Mouse (Mus musculus) megakaryocyte, embryonic 14.5 days (primary cell): ENCODE results near the gene Pard6b. TPM values are rescaled to one million over a fixed set of nuclear protein-coding genes. Genes with fewer than 3 reads are reported as not detected.
"Not testable (repeated sequence)": the region's sequence is repeated elsewhere in the genome, so short reads cannot be mapped to it uniquely, and the experiment has no call there.

Source experiments
- H3K27me3 ChIP-seq: replicated peaks from 2 replicates; pipeline ENCODE3; 2012; ENCODE audit warnings: inconsistent platforms
- H3K36me3 ChIP-seq: replicated peaks from 2 replicates; pipeline ENCODE3; 2012; ENCODE audit warnings: low read length, inconsistent platforms, mixed read lengths
- H3K4me1 ChIP-seq: 2 replicates; pipeline ENCODE4 v1.6.1; 2012; ENCODE audit warnings: inconsistent platforms
- H3K4me3 ChIP-seq: replicated peaks from 2 replicates; pipeline ENCODE3; 2012; ENCODE audit warnings: moderate library complexity, mild to moderate bottlenecking, inconsistent platforms
- H3K9me3 ChIP-seq: 2 replicates; pipeline ENCODE4 v1.6.1; 2012; ENCODE audit warnings: inconsistent platforms
- FLI1 ChIP-seq: IDR thresholded peaks from 2 replicates; pipeline ENCODE4 v1.6.1; 2012; ENCODE audit warnings: low read length, inconsistent platforms, mixed read lengths
- GATA1 ChIP-seq: IDR thresholded peaks from 3 replicates; pipeline ENCODE4 v1.6.1; 2012; ENCODE audit warnings: mixed read lengths, low read length, inconsistent platforms, borderline replicate concordance
- polyA plus RNA-seq: library from polyadenylated mRNA; stranded (reverse); fragments of >175 nt; gene quantifications from 2 replicates; pipeline ENCODE4 v1.2.3, GENCODE M21; 2012; ENCODE audit warnings: low replicate concordance; ENCODE audit not compliant: insufficient read depth

The Pard6b gene
- polyA plus RNA-seq, 1 experiment = 1.4 TPM

GRCm38 (mm10) chr2:168095077-168095476, 14.3 kb downstream of the Pard6b start:
- Histone ChIP-seq H3K9me3 (no peaks in the 10 kb centered on the region), H3K36me3 (peaks cover 35% of the 10 kb centered on the region), H3K4me1 (peaks cover 55% of the 10 kb centered on the region), H3K27me3 (peaks cover 10% of the 10 kb centered on the region), H3K4me3 (no peak overlapping the region)
- TF ChIP-seq FLI1 (no peak), GATA1 (no peak)

- Histone ChIP-seq H3K9me3 (no peaks in the 10 kb centered on the region), H3K4me1 (peaks cover 49% of the 10 kb centered on the region), H3K4me3 (no peak overlapping the region), H3K27me3 (peaks cover 10% of the 10 kb centered on the region), H3K36me3 (peaks cover 34% of the 10 kb centered on the region)
- TF ChIP-seq GATA1 (no peak), FLI1 (no peak)
These were observed 15.7 kb downstream of the Pard6b start for GRCm38 (mm10) chr2:168096487-168096886.

GRCm38 (mm10) chr2:168098040-168098439, 17.2 kb downstream of the Pard6b start:
- no peaks in the 10 kb centered on the region for H3K9me3 ChIP-seq
- H3K4me1 ChIP-seq = peaks cover 43% of the 10 kb centered on the region
- H3K4me3 ChIP-seq = no peak overlapping the region
- H3K36me3 ChIP-seq = peaks cover 27% of the 10 kb centered on the region
- TF ChIP-seq FLI1 (no peak), GATA1 (no peak)
- peaks cover 10% of the 10 kb centered on the region for H3K27me3 ChIP-seq

- Histone ChIP-seq H3K4me1 (peaks cover 26% of the 10 kb centered on the region), H3K4me3 (no peak overlapping the region), H3K9me3 (no peaks in the 10 kb centered on the region), H3K36me3 (peaks cover 25% of the 10 kb centered on the region), H3K27me3 (peaks cover 19% of the 10 kb centered on the region)
- TF ChIP-seq FLI1 (no peak), GATA1 (no peak)
These were observed 19.2 kb downstream of the Pard6b start for GRCm38 (mm10) chr2:168100008-168100407.

DNA sequence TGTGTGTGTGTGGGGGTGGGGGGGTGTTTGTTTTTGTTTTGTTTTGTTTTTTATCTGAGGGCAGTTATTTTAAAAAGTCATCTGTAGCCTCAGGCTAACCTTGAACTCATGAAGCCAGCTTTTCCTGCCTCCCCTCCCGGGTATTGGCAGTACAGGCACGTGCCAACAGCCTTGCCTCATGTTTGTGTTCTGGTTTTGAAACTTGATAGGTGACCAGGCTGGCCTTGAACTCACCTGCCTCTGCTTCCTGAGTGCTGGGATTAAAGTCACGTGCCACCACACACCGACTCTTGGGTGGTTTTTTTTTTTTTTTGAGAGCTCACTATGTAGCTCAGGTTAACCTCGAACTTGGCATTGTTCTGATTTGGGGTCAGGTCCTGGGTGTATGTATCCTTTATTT, 21.0 kb downstream of the Pard6b start:
- TF ChIP-seq GATA1 = no peak
- no peak for TF ChIP-seq FLI1
- H3K4me1 ChIP-seq = peaks cover 21% of the 10 kb centered on the region
- H3K36me3 ChIP-seq = peaks cover 25% of the 10 kb centered on the region
- H3K9me3 ChIP-seq = no peaks in the 10 kb centered on the region
- H3K4me3 ChIP-seq = no peak overlapping the region
- peaks cover 17% of the 10 kb centered on the region for H3K27me3 ChIP-seq

- Histone ChIP-seq H3K27me3 (peaks cover 17% of the 10 kb centered on the region), H3K4me1 (peaks cover 10% of the 10 kb centered on the region), H3K9me3 (no peaks in the 10 kb centered on the region), H3K4me3 (no peak overlapping the region), H3K36me3 (peaks cover 23% of the 10 kb centered on the region)
- TF ChIP-seq FLI1 = no peak
- no peak for TF ChIP-seq GATA1
These were observed 22.5 kb downstream of the Pard6b start for GRCm38 (mm10) chr2:168103341-168103740.

- no peaks in the 10 kb centered on the region for H3K9me3 ChIP-seq
- TF ChIP-seq GATA1 (no peak), FLI1 (no peak)
- peaks cover 10% of the 10 kb centered on the region for H3K36me3 ChIP-seq
- peaks cover 17% of the 10 kb centered on the region for H3K27me3 ChIP-seq
- peaks cover 11% of the 10 kb centered on the region for H3K4me1 ChIP-seq
- H3K4me3 ChIP-seq = no peak overlapping the region
These were observed 23.8 kb downstream of the Pard6b start for GRCm38 (mm10) chr2:168104375-168105144.

DNA sequence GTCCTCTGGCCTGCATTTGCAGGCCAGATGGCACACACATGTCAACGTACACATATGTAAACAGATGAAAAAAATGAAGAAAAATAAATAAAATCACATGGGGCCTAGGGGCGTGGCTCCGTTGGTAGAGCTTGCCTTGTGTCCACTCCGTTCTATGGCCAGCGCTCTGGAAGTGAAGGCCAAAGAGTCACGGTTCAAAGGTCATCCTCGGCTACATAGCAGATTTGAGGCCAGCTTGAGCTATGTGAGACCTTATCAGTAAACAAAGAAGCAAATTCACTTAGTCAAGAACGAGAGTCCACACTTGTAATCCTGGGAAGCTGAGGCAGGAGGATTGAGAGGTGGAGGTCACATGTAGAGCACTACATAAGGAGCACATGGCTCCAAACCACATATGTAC, 24.5 kb downstream of the Pard6b start:
- H3K36me3 ChIP-seq = peaks cover 3% of the 10 kb centered on the region
- TF ChIP-seq FLI1 = no peak
- no peak for TF ChIP-seq GATA1
- peaks cover 17% of the 10 kb centered on the region for H3K27me3 ChIP-seq
- H3K4me3 ChIP-seq = no peak overlapping the region
- peaks cover 12% of the 10 kb centered on the region for H3K4me1 ChIP-seq
- H3K9me3 ChIP-seq = no peaks in the 10 kb centered on the region

GRCm38 (mm10) chr2:168106701-168107178, 25.9 kb downstream of the Pard6b start:
- no peaks in the 10 kb centered on the region for H3K9me3 ChIP-seq
- no peak overlapping the region for H3K4me3 ChIP-seq
- TF ChIP-seq GATA1 (no peak), FLI1 (no peak)
- peaks cover 19% of the 10 kb centered on the region for H3K4me1 ChIP-seq
- H3K36me3 ChIP-seq = no peaks in the 10 kb centered on the region
- peaks cover 24% of the 10 kb centered on the region for H3K27me3 ChIP-seq

- TF ChIP-seq GATA1 (no peak), FLI1 (no peak)
- Histone ChIP-seq H3K9me3 (no peaks in the 10 kb centered on the region), H3K4me3 (no peak overlapping the region), H3K4me1 (peaks cover 25% of the 10 kb centered on the region), H3K27me3 (peaks cover 25% of the 10 kb centered on the region), H3K36me3 (no peaks in the 10 kb centered on the region)
These were observed 26.6 kb downstream of the Pard6b start for GRCm38 (mm10) chr2:168107356-168107755.

DNA sequence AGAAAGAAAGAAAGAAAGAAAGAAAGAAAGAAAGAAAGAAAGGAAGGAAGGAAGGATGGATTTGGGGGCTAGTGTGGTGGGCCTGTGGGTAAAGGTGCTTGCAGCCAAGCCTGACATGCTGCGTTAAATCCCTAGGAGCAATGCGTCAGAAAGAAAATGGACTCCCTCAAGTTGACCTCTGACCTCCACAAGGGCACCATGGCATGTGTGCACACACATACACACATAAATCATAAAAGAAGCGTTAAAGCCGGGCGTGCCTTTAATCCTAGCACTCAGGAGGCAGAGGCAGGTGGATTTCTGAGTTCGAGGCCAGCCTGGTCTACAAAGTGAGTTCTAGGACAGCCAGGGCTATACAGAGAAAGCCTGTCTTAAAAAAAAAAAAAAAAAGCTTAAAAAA, 27.1 kb downstream of the Pard6b start:
- Histone ChIP-seq H3K27me3 (peaks cover 25% of the 10 kb centered on the region), H3K4me1 (peaks cover 29% of the 10 kb centered on the region)
- H3K36me3 ChIP-seq = not testable (repeated sequence)

More for the DNA sequence above, 27.1 kb downstream of the Pard6b start:
- not testable (repeated sequence) for H3K9me3 ChIP-seq, H3K4me3 ChIP-seq
